Mouse (Mus musculus): ENCODE data around the gene Myo5c.
A peak's percentile ranks its signal among the peaks of the same experiment; 100 is the strongest.

Myo5c gene

DNA sequence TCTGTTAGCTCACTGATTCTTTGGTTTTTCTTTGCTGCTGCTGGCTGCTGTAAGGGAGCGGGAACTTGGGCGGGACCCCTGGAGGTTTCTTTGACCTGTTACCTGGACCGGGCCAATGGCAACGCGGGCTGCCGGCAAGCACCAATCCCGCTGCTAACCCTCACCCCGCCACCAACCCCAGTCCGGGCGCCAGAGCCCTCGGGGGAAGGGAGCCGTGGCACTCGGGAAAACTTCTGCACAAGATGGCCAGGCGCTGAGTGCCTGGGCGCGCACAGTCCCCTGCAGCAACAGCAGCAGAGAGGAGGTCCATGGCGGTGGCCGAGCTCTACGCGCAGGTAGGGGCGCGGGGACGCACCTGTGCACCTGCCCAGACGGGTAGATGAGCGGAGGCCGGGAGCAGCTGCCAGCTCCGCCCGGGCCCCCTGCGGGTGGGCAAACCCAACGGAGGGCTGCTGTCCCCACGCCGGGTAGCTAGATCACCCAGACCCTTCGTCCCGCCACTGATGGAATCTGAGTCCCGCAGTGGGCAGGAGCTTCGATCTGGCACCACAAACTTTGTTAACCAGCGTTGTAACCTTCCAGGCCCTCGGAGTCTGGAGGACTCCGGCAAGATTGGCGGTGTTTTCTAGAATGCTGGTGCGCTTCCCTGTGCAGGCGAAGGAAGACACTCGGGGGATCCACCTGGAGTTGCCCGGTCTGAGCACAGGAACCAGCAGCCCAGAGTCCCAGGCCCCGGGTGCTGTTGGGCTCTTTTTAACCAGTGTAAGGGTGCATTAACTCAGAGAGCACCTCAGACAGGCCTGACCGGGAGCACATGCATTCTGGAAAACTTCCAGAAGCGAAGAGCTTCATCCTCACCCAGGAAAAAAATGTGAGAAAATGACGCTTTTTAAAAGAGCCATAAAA is at the start of gene Myo5c:
Gene Myo5c (plus strand): TSS at position 180 of the 906 bp plus-strand sequence.
- no peak for DNase-seq (ENCODE audit: low spot score in 2 of 2)

DNA sequence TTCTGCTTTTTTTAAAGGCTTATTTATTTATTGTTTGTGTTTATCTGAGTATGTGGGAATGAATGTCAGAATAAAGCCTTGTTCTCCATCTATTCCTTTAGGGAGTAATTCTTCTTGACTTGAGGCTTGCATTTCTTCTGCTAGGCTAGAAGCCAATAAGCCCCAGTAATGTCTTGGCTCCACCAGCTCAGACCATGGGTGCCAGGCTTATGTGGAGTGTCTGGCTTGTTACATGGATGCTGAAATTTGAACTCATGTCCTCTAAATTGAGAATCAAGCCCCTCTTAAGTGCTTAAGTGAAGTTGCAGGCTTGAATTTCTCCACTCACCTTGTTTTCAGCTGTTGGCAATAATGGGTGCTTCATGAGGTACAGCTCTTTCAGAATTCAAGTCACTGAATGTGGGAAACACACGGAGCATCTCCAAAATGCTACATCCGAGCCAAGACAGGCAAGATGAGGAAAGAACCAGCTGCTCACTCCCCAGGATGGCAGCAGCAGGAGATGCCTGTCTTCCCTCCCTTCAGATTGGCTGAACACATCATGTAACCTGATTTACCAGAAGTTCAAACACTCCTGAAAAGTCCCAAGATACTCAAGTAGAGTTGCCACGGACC is 44.1 kb upstream of the Myo5c start:
- DNase-seq (ENCODE audit: low spot score in 2 of 2), result no peak

DNA sequence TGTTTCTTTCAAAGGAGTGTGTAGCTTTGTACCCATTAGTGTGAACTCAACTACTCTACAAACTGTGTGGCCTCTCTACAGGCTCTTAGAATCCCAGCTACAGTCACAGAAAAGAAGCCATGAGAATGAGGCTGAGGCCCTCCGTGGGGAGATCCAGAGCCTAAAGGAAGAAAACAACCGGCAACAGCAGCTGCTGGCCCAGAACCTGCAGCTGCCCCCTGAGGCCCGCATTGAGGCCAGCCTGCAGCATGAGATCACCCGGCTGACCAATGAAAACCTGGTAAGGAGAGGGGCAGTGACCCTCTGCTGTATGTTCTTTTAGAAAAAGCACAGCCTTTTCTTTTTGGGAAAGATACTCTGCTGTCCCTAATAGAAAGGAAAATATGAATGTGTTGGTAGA is 38.0 kb upstream of the Myo5c start:
- no peak for DNase-seq (ENCODE audit: low spot score in 2 of 2)

DNA sequence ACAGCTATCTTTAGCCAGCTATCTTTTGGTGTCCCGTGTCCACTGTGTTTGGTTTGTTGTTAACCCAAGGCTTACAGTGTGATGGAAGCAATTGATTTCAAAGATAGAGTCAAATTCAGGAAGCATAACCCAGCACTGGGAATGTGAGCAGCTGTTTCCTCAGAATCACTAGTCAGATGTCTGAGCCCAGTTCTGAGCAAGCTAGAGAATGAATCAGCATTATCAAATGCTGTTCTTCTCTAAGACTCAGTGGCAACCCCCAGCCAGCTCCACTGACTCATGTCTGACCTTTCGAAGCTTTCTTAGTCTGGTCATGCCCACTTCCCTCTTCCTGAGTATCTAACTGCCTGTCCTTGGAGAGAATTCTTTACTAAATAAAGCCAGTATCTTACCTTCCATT is 35.5 kb upstream of the Myo5c start:
- DNase-seq (ENCODE audit: low spot score in 2 of 2), result no peak

DNA sequence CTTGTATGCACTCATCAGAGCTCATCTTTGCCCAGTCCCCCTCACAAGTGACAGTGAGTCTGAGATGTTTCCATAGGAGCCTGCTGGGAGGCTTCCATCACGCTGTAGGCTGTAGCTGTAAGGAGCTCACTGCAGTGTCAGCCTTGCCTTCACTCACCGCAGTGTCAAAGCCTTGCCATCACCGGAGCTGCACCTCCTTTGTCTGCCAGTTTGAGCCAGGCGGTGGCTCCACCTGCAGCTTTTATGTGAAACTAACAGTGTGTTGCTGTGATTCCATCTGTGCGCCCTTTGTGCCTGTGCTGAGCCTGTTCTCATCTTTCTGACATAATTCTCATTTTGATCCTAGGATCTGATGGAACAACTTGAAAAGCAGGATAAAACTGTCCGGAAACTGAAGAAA is 34.5 kb upstream of the Myo5c start:
- DNase-seq (ENCODE audit: low spot score in 2 of 2), result peak in 1 of 2 experiments; percentile 38

DNA sequence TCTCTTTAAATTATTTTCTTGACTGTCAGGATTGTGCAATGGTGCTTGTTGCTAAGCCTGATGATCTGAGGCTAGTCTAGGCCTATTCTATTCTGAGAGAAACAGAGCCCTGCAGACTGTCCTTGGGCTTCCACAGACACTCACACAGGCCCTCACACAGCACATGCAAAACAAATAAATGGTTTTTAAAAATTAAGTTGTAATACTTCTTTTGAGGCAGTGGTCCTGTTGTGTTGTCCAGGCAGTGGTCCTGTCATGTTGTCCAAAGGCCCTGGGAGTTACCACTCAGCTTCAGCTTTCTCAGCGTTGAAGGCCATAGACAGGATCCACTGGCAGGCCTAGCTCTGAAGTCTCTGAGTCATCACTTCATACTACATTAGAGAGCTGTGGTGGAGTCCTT is 30.3 kb upstream of the Myo5c start:
- DNase-seq (ENCODE audit: low spot score in 2 of 2), result no peak

DNA sequence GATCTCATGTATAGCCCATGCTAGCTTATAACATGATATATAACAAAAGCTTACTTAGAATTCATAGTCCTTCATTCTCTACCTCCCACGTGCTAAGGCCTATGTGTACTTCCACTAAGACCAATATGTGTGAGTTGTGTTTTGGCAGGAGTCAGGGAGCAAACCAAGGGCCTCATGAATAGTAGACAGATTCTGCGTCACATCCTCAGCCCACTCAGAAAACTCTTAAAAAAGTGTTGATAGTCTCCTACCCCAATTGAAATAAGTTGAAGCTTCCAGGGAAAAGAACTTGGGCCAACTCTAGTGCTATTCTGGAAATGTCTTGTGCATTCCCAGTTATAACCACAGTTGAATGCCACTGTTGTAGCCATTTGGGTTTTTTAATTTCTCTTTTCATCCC is 29.8 kb upstream of the Myo5c start:
- DNase-seq (ENCODE audit: low spot score in 2 of 2), result no peak

DNA sequence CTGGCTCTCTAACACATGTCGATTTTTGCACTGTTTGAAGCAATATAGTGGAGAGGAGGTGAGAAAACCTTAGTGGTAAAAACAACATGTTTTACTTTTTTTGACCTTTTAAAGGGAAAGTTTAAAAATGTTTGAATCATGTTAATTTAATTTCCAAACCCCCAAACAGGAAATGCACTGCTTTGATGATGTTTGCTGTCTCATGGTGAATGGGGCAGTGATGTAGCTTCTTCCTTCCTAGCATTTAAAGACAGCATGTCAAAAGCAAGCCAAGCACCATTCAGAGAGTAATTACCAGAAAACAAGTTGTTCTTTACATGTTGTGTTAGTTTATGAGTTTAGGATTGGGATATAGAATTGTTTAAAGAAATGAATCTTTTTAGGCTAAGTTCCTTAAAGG is 22.6 kb upstream of the Myo5c start:
- no peak for DNase-seq (ENCODE audit: low spot score in 2 of 2)

DNA sequence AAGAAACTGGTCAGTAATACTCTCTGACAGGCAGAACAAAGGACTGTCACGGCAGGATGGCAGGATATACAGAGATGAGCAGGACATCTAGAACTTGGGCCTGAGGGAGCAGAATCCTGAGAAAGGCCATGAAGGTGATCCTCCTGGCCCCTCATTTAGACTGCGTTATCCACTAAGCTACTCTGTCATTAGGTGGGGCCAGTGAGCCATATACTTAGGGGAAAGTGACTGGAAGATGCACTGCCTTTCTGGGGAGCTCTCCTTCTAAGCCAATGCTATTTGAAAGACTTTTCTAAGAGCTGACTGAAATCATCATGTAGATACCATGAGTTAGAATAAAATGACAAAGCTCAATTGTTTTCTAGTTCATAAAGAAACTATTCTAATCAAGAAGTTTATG is 21.6 kb upstream of the Myo5c start:
- DNase-seq (ENCODE audit: low spot score in 2 of 2), result no peak

DNA sequence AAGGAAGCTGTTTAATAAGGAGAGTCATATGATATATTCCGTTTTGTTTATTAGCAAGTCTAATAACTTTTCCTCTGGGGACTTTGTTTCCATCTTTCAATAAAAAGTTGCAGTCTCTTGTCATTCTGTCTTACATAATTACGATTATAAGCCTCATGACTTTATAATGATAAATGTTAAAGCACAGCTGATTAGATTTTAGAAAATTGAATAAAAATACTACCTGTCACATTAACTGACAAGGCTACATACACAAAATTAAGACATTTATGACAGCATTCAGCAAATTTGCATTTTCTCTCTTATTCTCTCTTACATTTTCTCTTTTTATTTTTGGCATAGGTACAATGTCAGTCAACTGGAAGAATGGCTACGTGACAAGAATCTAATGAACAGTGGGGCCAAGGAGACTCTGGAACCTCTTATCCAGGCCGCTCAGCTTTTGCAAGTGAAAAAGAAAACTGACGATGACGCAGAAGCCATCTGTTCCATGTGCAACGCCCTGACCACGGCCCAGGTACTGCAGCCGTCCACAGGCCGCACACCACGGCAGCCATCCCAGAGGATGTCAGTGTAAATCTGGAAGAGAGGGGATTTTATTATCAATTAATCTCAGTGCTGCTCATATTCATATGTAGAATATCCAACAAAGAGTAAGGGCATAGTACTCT is 16.9 kb upstream of the Myo5c start:
- no peak for DNase-seq (ENCODE audit: low spot score in 2 of 2)

DNA sequence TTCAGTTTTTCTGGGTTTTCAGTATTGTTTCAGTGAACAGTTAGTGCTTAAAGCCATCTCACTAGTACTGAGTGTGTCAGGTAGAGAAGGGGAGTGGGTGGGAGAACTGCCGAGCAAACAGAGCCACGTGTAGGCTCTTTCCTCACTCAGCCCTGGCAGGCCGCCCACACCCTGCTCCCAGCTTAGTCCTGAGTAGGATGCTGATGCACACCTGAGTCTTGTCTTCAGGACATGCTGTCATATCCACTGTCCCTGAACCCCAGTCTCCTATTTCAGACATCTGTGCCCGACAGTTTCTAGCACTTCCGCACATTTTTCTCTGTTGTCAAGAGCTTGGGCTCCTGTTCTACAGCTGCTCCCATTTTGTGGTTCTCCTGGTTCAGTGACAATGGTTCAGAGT is 11.9 kb upstream of the Myo5c start:
- no peak for DNase-seq (ENCODE audit: low spot score in 2 of 2)

DNA sequence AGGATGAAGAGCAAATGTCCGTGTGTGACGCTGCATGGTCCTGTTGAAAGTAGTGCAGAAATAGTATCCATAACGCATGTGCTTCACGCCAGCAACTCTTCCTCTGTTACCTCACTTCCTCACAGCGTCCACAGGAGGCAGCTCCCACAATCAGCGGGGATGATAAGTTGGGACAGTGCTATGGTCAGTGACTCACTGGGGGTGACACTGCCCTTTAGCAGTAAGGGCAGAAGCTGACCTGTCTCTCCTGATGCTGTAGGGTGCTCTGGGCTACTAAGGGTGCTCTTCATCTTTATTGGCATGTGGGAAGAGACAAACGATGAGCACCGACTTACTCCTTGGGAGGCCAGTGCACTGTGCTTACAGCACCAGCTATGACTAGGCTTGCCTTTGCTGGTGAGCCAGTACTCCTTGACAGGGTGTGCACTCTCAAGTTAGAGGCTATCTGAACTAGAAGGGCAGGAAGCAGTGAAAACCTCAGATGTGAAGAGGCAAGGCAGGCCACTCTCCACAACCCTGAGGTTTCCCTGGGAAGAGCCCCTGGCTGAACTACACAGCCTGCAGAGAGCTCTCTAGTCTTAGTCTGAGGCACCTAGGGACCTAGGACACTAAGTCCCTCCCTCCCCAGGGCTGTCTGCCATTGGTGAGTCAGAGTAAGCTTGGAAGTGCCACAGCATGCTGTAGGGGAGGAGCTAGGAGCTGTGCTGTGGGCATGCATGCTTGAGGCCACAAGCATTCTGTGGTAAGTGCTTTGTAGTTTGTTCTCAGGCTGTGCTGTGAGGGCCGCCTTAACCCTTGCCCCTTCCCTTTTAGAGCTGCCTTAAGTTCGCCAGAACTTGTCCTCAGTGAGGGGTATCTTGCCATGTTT is 10.2 kb upstream of the Myo5c start:
- no peak for DNase-seq (ENCODE audit: low spot score in 2 of 2)

DNA sequence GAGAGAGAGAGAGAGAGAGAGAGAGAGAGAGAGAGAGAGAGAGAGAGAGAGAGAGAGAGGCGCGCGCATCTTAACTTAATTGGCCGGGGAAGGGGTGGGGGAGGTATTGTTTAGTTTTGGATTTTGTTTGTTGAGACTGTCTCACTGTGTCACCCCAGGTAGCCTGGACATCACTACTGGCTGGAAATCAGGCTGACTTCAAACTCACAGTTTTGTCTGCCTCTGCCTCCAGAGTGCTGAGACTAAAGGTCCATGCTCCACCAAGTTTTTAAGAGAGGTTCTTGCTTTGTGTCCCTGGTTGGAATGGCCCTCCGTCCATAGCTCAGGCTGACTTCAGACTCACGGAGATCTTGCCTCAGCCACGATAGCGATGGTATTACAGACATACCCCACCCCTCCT is 1.0 kb downstream of the Myo5c start:
- no peak for DNase-seq (ENCODE audit: low spot score in 2 of 2)

DNA sequence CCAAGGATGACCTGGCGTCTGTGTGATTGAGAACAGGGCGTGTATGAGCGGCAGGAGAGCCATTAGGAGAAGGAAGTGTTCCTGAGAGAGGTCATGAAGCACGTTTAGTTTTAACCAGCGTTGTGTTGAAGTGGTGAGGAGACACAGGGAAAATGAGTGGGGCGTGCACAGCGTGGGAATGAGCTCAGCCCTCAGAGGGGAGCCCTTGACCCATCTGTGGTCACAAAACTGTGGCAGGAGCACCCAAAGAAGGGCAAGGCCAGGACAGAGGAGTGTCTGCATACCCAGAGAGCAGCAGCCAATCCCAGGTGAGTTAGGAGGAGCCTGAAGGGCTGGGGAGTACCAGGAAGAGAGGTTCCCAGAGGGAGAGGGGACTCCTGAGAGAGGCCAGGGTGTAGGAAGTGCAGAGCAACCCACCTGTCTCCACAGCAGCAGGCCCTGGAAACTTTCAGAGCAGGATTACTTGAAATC is 2.5 kb downstream of the Myo5c start:
- DNase-seq (ENCODE audit: low spot score in 2 of 2), result no peak

DNA sequence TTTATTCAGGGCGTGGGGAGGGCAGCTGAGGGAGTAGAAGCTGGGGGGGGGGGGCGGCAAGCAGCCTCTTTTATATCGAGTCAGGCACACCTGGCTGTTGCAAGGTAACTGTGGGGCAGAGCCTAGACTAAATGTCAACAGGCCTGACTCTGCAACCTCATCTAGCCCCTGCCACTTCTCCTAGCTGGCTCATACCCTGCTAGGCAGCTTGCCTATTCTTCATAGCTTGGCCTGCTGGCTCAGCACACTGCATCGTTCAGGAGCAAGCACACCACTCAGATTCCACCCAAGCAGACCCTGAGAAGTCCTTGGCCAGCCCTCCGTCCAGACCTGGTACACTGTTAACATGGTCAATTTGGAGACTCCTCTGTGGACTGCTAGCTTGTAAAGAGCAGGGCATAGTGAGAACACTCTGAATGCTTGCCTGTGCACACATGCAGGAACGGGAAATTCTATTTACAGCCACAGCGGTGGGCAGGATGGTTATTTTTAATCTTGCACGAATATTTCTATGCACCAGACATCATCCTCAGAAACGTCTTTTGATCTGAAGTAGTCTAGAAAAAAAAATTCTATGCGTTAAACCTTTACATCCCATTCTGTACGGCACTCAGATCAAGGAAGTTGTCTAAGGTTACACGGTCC is 3.3 kb downstream of the Myo5c start:
- no peak for DNase-seq (ENCODE audit: low spot score in 2 of 2)

DNA sequence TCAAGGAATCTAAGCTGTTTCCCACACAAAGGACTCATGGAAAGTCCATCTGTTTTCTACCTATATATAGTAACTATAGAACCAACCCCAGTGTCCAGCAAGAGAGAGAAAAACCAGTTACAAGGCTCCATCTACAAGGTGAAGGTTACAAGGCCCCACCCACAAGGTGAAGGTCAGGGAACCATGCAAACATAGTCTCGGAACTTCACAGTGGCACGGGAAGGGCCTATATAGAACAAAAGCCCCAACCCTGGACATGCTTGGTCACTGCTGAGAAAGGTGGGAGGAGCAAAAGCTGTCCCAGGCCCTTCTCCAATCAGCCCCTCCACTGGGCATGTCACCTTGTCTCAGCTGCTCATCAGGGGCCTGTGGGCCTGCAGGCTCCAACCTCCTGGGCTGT is 3.9 kb downstream of the Myo5c start:
- DNase-seq (ENCODE audit: low spot score in 2 of 2), result no peak

DNA sequence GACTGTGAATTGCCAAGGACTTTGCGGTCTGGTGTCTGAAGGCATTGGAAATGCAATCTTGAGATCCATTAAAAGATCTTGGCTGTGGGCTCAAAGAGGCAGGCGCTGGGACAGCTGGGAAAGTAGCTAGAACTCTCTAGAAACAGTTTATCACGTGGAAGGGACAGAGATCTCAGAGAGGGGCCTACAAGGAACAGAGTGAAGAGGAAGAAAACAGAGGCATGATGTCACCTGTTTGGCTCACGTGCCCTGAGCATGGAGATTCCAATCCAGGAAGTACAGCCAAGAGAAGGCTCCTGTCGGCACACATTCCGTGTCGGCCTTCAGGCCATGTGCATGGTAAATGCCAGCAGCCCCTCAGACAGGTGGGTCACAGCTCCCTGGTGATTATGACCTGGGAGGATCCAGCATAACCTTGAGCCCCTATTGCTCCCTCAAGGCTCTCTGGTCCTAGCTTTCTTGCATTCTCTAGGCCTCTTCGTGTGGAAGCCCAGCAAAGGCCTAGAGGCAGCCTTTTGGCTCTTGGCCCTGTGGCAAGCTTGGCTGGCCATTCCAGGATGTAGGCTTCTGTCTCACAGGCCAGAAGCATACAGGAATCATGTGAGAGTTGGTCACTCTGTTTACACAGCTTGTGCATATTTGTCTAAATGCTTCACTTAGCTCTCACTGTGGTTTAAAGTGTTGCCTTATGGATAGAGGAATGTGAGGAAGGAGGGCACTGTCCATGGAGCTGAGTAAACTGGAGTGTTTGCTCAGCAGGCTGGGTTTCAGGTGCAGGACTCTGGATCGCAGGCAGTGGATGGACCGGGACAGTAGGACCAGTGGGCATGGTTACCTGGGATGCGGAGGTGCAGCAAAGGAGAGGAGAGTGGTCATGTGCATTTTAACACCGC is 4.8 kb downstream of the Myo5c start:
- DNase-seq (ENCODE audit: low spot score in 2 of 2), result no peak

DNA sequence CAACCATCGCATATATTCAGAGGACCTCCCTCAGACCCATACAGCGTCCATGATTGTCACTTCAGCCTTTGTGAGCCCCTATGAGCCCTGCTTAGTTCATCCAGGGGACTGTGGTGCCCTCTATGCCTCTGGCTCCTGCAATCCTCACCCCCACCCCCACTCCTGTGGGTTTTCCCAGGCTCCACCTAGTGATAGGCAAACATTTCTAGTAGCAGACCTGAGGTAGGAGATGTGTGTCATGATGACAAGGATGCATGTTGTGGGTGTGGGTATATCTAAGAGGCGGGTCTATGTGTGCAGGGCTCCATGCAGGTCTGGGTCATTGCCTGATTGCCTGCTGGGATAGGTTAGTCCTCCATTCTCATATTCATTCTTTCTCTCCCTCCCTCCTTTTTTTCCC is 6.4 kb downstream of the Myo5c start:
- no peak for DNase-seq (ENCODE audit: low spot score in 2 of 2)

DNA sequence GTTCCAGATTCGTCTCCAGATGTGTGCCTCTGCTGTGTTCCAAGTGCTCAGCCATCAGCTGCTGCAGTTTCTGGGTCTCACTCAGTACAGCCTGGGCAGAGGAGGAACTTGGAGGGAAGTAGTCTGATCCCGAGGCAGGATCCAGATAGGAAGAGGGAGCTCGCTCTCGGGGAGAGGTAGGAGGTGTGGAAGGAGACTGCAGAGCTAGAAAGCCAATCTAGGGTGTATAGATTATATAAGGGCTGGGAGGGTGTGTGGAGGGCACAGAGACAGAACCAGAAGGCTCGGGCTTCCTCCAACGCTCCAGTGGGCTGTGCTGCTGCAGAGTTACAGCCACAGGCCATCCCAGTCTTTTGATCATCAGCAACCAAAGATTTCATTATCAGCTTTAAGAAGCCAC is 11.2 kb downstream of the Myo5c start:
- DNase-seq (ENCODE audit: low spot score in 2 of 2), result no peak

DNA sequence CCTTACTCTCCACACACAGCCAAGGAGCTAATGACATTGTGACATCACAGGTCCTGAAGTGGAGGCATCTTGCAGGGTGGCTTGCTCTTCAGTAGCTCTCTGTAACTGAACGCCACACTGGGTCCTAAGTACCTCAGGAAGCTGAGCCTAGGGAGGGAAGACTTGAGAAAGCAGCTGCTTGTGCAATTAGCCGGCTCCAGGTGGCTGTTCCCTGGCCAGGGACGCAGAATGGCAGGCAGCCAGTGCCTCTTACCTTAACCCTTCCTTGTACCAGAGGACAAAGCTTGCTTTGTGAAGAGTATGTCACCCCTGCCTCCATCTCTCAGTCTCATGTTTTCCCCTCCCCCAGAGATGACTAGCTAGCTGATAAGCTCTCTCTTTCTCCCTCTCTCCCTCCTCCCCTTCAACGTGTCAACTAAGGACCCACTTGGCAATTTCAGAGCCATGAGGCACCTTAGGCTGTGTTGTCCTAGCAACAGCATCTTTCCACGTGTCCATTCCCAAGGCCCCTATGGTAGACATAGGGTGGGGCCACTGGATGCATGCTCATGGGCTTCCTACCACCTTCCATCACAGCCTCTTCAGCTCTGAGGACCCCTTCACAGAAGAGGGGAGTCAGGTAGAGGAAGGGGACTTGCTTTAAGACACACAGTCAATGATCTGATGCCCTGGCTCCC is 12.0 kb downstream of the Myo5c start:
- DNase-seq (ENCODE audit: low spot score in 2 of 2), result no peak
